10 mouse cellular contexts compared by ENCODE assay signal in genomic region chr19:32266385-32267252, GRCm38 (mm10).
DNase-seq lines count a peak whose midpoint lies in the region; ATAC-seq lines count a peak whose summit lies in the region.
"Had no signal": no experiment of that assay in that cellular context is flagged by ENCODE, and none has a peak within 500 bp of the region (broad histone marks: within the 10 kb centered on the region; RNA-seq: fewer than 3 reads in every experiment).

No protein-coding gene starts in this region.

- H3K9ac ChIP-seq in hindbrain, embryonic 11.5 days (ENCODE audit: low read depth, low read length) = no peak overlapping the region
- H3K9ac ChIP-seq: heart, embryonic 15.5 days had no signal

- H3K4me2 ChIP-seq in hindbrain, embryonic 11.5 days (replicated peaks; ENCODE audit: low read depth, low read length) = no peak overlapping the region
- H3K4me2 ChIP-seq: heart, embryonic 15.5 days; midbrain, embryonic 11.5 days had no signal

- peaks cover 11% of the 10 kb centered on the region for H3K4me1 ChIP-seq in brown adipose tissue, adult 24 weeks (ENCODE audit: control insufficient read depth, insufficient read depth, insufficient read length, low read length)
- H3K4me1 ChIP-seq in megakaryocyte, embryonic 14.5 days = peaks cover 95% of the 10 kb centered on the region
- no peaks in the 10 kb centered on the region for H3K4me1 ChIP-seq in hindbrain, embryonic 11.5 days (replicated peaks; ENCODE audit: control insufficient read depth, insufficient read depth, low read length)

- peak overlapping the region; percentile 49 for H3K27ac ChIP-seq in brown adipose tissue, adult 24 weeks (replicated peaks; ENCODE audit: low read depth, low read length)
- no peak overlapping the region for H3K27ac ChIP-seq in hindbrain, embryonic 11.5 days (ENCODE audit: low read depth, low read length)
- H3K27ac ChIP-seq: heart, embryonic 15.5 days had no signal

- H3K4me3 ChIP-seq in brown adipose tissue, adult 24 weeks (ENCODE audit: insufficient read depth, low read depth, low read length) = no peak overlapping the region
- H3K4me3 ChIP-seq in megakaryocyte, embryonic 14.5 days (replicated peaks) = peak overlapping the region; percentile 59
- H3K4me3 ChIP-seq in hindbrain, embryonic 11.5 days (ENCODE audit: low read depth, low read length) = no peak overlapping the region
- H3K4me3 ChIP-seq: heart, embryonic 15.5 days had no signal

- DNase-seq in right cerebral cortex, postnatal 25 days = peak; percentile 31
- DNase-seq in right cerebral cortex, adult 18-20 months = no peak
- no peak for DNase-seq in adrenal gland, postnatal 4 days (ENCODE audit: low spot score in 2 of 2)
- DNase-seq in hindbrain, embryonic 11.5 days (ENCODE audit: low spot score) = no peak
- no peak for DNase-seq in kidney, adult 18-20 months
- DNase-seq: layer of hippocampus, postnatal 36 days had no signal

- H3K27me3 ChIP-seq in megakaryocyte, embryonic 14.5 days (replicated peaks) = no peaks in the 10 kb centered on the region
- no peaks in the 10 kb centered on the region for H3K27me3 ChIP-seq in hindbrain, embryonic 11.5 days (ENCODE audit: control insufficient read depth, insufficient read depth, low read length)
- H3K27me3 ChIP-seq: heart, embryonic 15.5 days had no signal

- no peak for ATAC-seq in hindbrain, embryonic 11.5 days (ENCODE audit: low FRiP score)

- H3K36me3 ChIP-seq in megakaryocyte, embryonic 14.5 days (replicated peaks; ENCODE audit: low read length) = peaks cover 22% of the 10 kb centered on the region
- no peaks in the 10 kb centered on the region for H3K36me3 ChIP-seq in hindbrain, embryonic 11.5 days (ENCODE audit: control insufficient read depth, insufficient read depth, low read length)
- H3K36me3 ChIP-seq: heart, embryonic 15.5 days had no signal

- no peaks in the 10 kb centered on the region for H3K9me3 ChIP-seq in megakaryocyte, embryonic 14.5 days
- no peaks in the 10 kb centered on the region for H3K9me3 ChIP-seq in hindbrain, embryonic 11.5 days (ENCODE audit: control insufficient read depth, low read length)
- H3K9me3 ChIP-seq: heart, embryonic 15.5 days had no signal

- 87% methylated on average over 9 of the region's 9 CpGs for WGBS in hindbrain, embryonic 11.5 days
